ENCODE assay signal across 16 mouse cellular contexts in the genomic region with DNA sequence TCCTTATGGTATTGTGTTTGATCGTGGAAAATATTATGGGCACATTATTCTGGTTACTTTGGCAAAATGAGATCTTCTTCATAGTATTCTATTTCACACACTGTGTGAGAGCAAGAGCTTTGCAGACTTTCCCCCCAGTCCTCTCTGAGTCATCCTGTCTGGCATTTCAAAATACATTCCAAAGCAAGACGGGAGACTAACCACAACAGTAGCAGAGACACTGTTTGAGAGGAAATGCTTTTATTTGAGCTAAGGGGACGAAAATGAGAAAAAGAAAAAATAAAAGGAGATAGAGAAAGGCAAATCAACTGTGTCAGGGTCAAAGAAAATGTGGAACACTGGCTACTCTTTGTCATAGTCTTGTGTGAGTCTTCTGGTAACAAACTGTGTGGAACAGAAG.
DNase-seq lines count a peak whose midpoint lies in the region; ATAC-seq and TF ChIP-seq lines count a peak whose summit lies in the region.
"Had no signal": no experiment of that assay in that cellular context is flagged by ENCODE, and none has a peak within 500 bp of the region (broad histone marks: within the 10 kb centered on the region; RNA-seq: fewer than 3 reads in every experiment).

No protein-coding gene starts in this region.

- no peak for ATAC-seq in heart, embryonic 12.5 days (ENCODE audit: insufficient number of reproducible peaks, low FRiP score)
- no peak for ATAC-seq in megakaryocyte progenitor cell, adult 5-6 weeks (replicated peaks; ENCODE audit: poor library complexity)
- ATAC-seq: forebrain, postnatal 0 days; hindbrain, postnatal 0 days; liver, embryonic 12.5 days had no signal

- in situ Hi-C loops in CH12.LX (cut with MboI; ENCODE audit: low pct_ligation_motif_present, low pct_unique_long_range_greater_than_20kb, low sequenced_read_pairs), result no loop called here

- no peaks in the 10 kb centered on the region for H3K79me2 ChIP-seq in CH12.LX (replicated peaks; ENCODE audit: control insufficient read depth, extremely low read depth, insufficient read depth, poor library complexity, severe bottlenecking)

- WGBS in heart, embryonic 12.5 days, result 35% methylated on average over 3 of the region's 3 CpGs

- no peak for TF ChIP-seq CTCF in CH12.LX (conservative IDR thresholded peaks at IDR 0.05 in 1 of 2, IDR thresholded peaks at IDR 0.05 in 1 of 2; ENCODE audit: low read depth in 2 of 2, low read length in 2 of 2)
- TF ChIP-seq CTCF in embryonic fibroblast, embryonic 13.5 days (IDR thresholded peaks at IDR 0.05; ENCODE audit: borderline replicate concordance, insufficient read depth, low read length), result no peak

- intact Hi-C loops in left cerebral cortex, postnatal 14 days (cut with DNase I), result no loop called here

- H3K9ac ChIP-seq in heart, embryonic 12.5 days, result no peak overlapping the region
- H3K9ac ChIP-seq in CH12.LX (ENCODE audit: insufficient read depth, low read depth), result no peak overlapping the region
- H3K9ac ChIP-seq: forebrain, postnatal 0 days; liver, embryonic 12.5 days had no signal

- no peak for DNase-seq in heart, adult 8-10 months (ENCODE audit: low spot score)
- peak; percentile 2 to 3 for DNase-seq in left cerebral cortex, postnatal 14 days (ENCODE audit: low spot score in 2 of 2)
- DNase-seq in left cerebral cortex, adult 11 months (ENCODE audit: low spot score), result no peak
- DNase-seq in CH12.LX (ENCODE audit: extremely low read depth), result peak; percentile 15
- DNase-seq in urinary bladder, postnatal 4 days (ENCODE audit: low spot score in 2 of 2), result no peak
- DNase-seq: cerebellum, adult 11 months; forebrain, postnatal 0 days; gastrocnemius, postnatal 36 days; kidney, postnatal 10 days; thymus, adult 2 months had no signal

- H3K4me3 ChIP-seq in heart, embryonic 12.5 days, result no peak overlapping the region
- no peak overlapping the region for H3K4me3 ChIP-seq in CH12.LX (replicated peaks in 1 of 3; ENCODE audit: low read depth in 2 of 3, low read length in 2 of 3, poor library complexity in 1 of 3)
- no peak overlapping the region for H3K4me3 ChIP-seq in embryonic fibroblast, embryonic 13.5 days (ENCODE audit: insufficient read depth, low read length)
- H3K4me3 ChIP-seq: liver, embryonic 12.5 days had no signal

- H3K27me3 ChIP-seq in heart, embryonic 12.5 days (replicated peaks), result no peaks in the 10 kb centered on the region
- H3K27me3 ChIP-seq in CH12.LX (replicated peaks), result no peaks in the 10 kb centered on the region
- H3K27me3 ChIP-seq: liver, embryonic 12.5 days had no signal

- H3K4me1 ChIP-seq in heart, embryonic 12.5 days (replicated peaks), result peaks cover 5% of the 10 kb centered on the region; the same call in 1 of the 2 replicates
- peaks cover 0 to 10% of the 10 kb centered on the region in 2 experiments; a peak in 2 of 4 replicates for H3K4me1 ChIP-seq in CH12.LX (ENCODE audit: control insufficient read depth in 1 of 2, insufficient read depth in 2 of 2)
- peaks cover 8% of the 10 kb centered on the region for H3K4me1 ChIP-seq in embryonic fibroblast, embryonic 13.5 days (ENCODE audit: control insufficient read depth, insufficient read depth, low read length)
- H3K4me1 ChIP-seq: liver, embryonic 12.5 days had no signal

- no peak for TF ChIP-seq POLR2A in CH12.LX (IDR thresholded peaks at IDR 0.05; ENCODE audit: low read depth, low read length)
- 0 out of 2 replicates have a peak, but pooled peaks have one; percentile 28 for TF ChIP-seq POLR2A in embryonic fibroblast, embryonic 13.5 days (IDR thresholded peaks at IDR 0.05; ENCODE audit: low read depth, low read length)

- TF ChIP-seq EP300 in CH12.LX (IDR thresholded peaks at IDR 0.05; ENCODE audit: low read length), result no peak

- TF ChIP-seq RAD21 in CH12.LX (IDR thresholded peaks at IDR 0.05; ENCODE audit: low read depth, low read length), result no peak

- no peaks in the 10 kb centered on the region for H3K9me3 ChIP-seq in heart, embryonic 12.5 days (replicated peaks)
- no peaks in the 10 kb centered on the region for H3K9me3 ChIP-seq in CH12.LX (replicated peaks; ENCODE audit: low read length)
- H3K9me3 ChIP-seq: liver, embryonic 12.5 days had no signal

- dilution Hi-C loops in CH12.LX (cut with MboI; ENCODE audit: extremely low pct_ligation_motif_present, extremely low pct_unique_long_range_greater_than_20kb, low sequenced_read_pairs), result no loop called here

- no peaks in the 10 kb centered on the region for H3K36me3 ChIP-seq in heart, embryonic 12.5 days
- H3K36me3 ChIP-seq in CH12.LX (replicated peaks in 1 of 2; ENCODE audit: control insufficient read depth in 1 of 2, insufficient read depth in 1 of 2, low read length in 1 of 2), result no peaks in the 10 kb centered on the region
- H3K36me3 ChIP-seq: liver, embryonic 12.5 days had no signal

- peak overlapping the region; percentile 41; the same call in 1 of the 2 replicates for H3K27ac ChIP-seq in heart, embryonic 12.5 days (ENCODE audit: poor library complexity, severe bottlenecking)
- H3K27ac ChIP-seq in CH12.LX (ENCODE audit: insufficient read depth, low read depth), result no peak overlapping the region
- peak overlapping the region; percentile 100 for H3K27ac ChIP-seq in embryonic fibroblast, embryonic 13.5 days (ENCODE audit: insufficient read depth, low read length)
- H3K27ac ChIP-seq: hindbrain, postnatal 0 days; liver, embryonic 12.5 days had no signal

- H3K4me2 ChIP-seq in heart, embryonic 12.5 days, result no peak overlapping the region
- H3K4me2 ChIP-seq in CH12.LX (ENCODE audit: insufficient read depth, low read depth, poor library complexity, severe bottlenecking), result no peak overlapping the region
- H3K4me2 ChIP-seq: liver, embryonic 12.5 days; midbrain, embryonic 11.5 days had no signal

TF ChIP-seq in CH12.LX, 34 proteins besides CTCF, POLR2A, EP300 and RAD21:
- TF ChIP-seq TBP (conservative IDR thresholded peaks at IDR 0.05; ENCODE audit: low read depth, low read length) (no peak), HCFC1 (IDR thresholded peaks at IDR 0.05; ENCODE audit: low read depth, low read length) (no peak), KAT2A (IDR thresholded peaks at IDR 0.05; ENCODE audit: insufficient replicate concordance, low read length) (no peak), ZKSCAN1 (IDR thresholded peaks at IDR 0.05; ENCODE audit: borderline replicate concordance, low read depth, low read length) (no peak), POLR2AphosphoS2 (IDR thresholded peaks at IDR 0.05; ENCODE audit: low read depth, low read length) (no peak), JUN (IDR thresholded peaks at IDR 0.05; ENCODE audit: insufficient read depth, low read depth, low read length) (no peak)

Comparison
In these comparisons a context has a peak if more than half of its experiments do, and no peak if none do; other contexts are left out.
1. DNase-seq: peak in left cerebral cortex, postnatal 14 days (2 of 2) and CH12.LX (single experiment); none in heart, adult 8-10 months (single experiment), left cerebral cortex, adult 11 months (single experiment) and urinary bladder, postnatal 4 days (0 of 2).